Mouse (Mus musculus) fat pad, adult 2 months (tissue): ENCODE data around the gene Olfr1179.
"Not testable (repeated sequence)": the region's sequence is repeated elsewhere in the genome, so short reads cannot be mapped to it uniquely, and the experiment has no call there.

Experiments used
- DNase-seq: peaks from one replicate; pipeline ENCODE4 v3.0.0-alpha.2; 2011; ENCODE audit warnings: low read depth, low spot score; ENCODE audit errors: extremely low read depth

Gene Olfr1179

GRCm38 (mm10) chr2:88406353-88406752 lies at the start of gene Olfr1179:
Gene Olfr1179 (minus strand): TSS chr2:88406453.
- no peak for DNase-seq

GRCm38 (mm10) chr2:88454567-88454966 lies 48.3 kb upstream of the Olfr1179 start, which contains the start of gene Olfr1183:
Gene Olfr1183 (plus strand): TSS chr2:88454867.
- DNase-seq: not testable (repeated sequence)

GRCm38 (mm10) chr2:88449031-88449430 lies 42.8 kb upstream of the Olfr1179 start, which contains the start of gene Gm13757:
Gene Gm13757 (minus strand): TSS chr2:88449131.
- DNase-seq: no peak

- no peak for DNase-seq
Observed at GRCm38 (mm10) chr2:88426071-88426470, 19.8 kb upstream of the Olfr1179 start, which contains the start of gene Olfr1181. Gene Olfr1181 (minus strand): TSS chr2:88426171.

- no peak for DNase-seq
Observed at GRCm38 (mm10) chr2:88419051-88419450, 12.8 kb upstream of the Olfr1179 start, which contains the start of gene Olfr1180. Gene Olfr1180 (minus strand): TSS chr2:88419151.

DNA sequence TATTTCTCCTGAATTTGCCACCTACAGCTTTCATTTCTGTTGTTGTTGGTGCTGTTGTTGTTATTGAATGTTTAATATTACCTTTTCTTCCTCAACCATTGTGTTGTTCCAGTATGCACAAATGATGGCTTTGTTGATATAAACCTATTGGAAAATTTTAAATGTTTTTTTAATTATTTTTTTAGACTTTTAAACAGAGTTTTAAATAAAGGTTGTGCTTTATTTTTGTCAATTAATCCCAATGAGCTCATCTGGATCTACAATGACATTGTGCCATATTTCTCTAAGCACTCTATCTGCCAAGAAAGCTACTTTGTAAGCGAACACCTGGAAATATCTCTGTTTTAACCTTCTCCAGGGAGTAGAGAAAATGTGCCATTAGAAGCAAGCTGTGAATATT lies 19.5 kb downstream of the Olfr1179 start, which contains the start of gene Olfr1178:
Olfr1178 (plus strand) TSS at position 301 of the 400 bp plus-strand sequence.
- DNase-seq: no peak

DNA sequence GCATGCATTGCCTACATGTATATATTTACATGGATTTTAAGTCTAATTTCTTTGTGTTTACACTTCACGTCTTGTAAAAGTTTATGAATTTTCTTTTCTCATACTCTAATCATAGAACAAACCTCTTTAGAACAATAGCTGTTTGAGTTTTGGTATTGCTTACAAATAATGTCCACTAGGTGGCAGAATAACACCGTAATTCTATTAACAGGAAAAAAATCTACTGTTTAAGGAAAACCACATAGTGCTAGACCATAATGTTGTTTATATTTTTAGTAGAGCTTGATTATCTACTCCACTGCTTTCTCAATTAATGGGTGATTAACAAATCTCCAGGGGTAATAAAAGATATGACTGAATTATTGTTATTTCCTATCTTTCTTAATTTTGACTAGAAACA lies 49.9 kb downstream of the Olfr1179 start:
- no peak for DNase-seq
